Mouse (Mus musculus): ENCODE results near the gene Rufy4. TPM values are rescaled to one million over a fixed set of nuclear protein-coding genes. Genes with fewer than 3 reads are reported as not detected.

The Rufy4 gene
- polyA plus RNA-seq, 1 experiment from 2014 or later, result 0.22 TPM

GRCm38 (mm10) chr1:74091611-74092224 is 33.6 kb upstream of the Rufy4 start:
- peak overlapping the region; percentile 83 for H3K4me2 ChIP-seq
- H3K4me3 ChIP-seq, result peak overlapping the region; percentile 55
- WGBS, result 13% methylated on average over 6 of the region's 6 CpGs
- no peaks in the 10 kb centered on the region for H3K9me3 ChIP-seq
- H3K27me3 ChIP-seq, result peaks cover 12% of the 10 kb centered on the region; the same call in 1 of the 2 replicates
- ATAC-seq (ENCODE audit: insufficient number of reproducible peaks, insufficient read depth, low FRiP score, low TSS enrichment, low read depth), result peak; percentile 46; the same call in 1 of the 2 replicates
- peak overlapping the region; percentile 78 for H3K9ac ChIP-seq
- H3K4me1 ChIP-seq, result peaks cover 86% of the 10 kb centered on the region
- no peaks in the 10 kb centered on the region for H3K36me3 ChIP-seq
- peak overlapping the region; percentile 100 for H3K27ac ChIP-seq

DNA sequence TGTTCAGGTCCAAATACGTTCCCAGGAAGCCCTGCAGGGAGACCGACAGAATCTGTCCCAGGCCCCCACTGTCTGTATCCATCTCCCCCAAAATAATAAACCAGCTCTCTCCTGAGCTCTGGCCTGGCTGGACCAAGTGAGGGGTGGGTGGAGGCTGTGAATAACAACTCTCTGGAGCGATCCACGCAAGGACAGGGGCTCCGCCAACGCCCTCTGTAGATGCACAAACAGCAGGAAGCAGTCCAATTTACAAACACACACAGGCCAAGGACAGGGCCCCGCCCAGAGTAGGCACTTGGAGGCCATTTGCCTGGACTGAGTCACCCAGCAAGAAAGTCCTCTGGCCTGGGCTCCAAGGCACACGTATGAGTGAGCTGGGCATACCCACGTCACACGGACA is 33.1 kb upstream of the Rufy4 start:
- Histone ChIP-seq H3K27ac (peak overlapping the region; percentile 100), H3K9ac (no peak overlapping the region), H3K4me2 (peak overlapping the region; percentile 11; the same call in 1 of the 2 replicates), H3K4me3 (no peak overlapping the region), H3K9me3 (no peaks in the 10 kb centered on the region), H3K4me1 (peaks cover 90% of the 10 kb centered on the region), H3K27me3 (peaks cover 15% of the 10 kb centered on the region; the same call in 1 of the 2 replicates), H3K36me3 (no peaks in the 10 kb centered on the region)
- 0 out of 2 replicates have a peak, but pooled peaks have one; percentile 2 for ATAC-seq (ENCODE audit: insufficient number of reproducible peaks, insufficient read depth, low FRiP score, low TSS enrichment, low read depth)
- WGBS, result 37% methylated on average over 10 of the region's 10 CpGs

- H3K9me3 ChIP-seq, result no peaks in the 10 kb centered on the region
- ATAC-seq (ENCODE audit: insufficient number of reproducible peaks, insufficient read depth, low FRiP score, low TSS enrichment, low read depth), result no peak
These were observed 31.9 kb upstream of the Rufy4 start for GRCm38 (mm10) chr1:74093447-74093846.

GRCm38 (mm10) chr1:74094497-74095270 is 30.7 kb upstream of the Rufy4 start:
- H3K4me3 ChIP-seq, result no peak overlapping the region
- no peak overlapping the region for H3K9ac ChIP-seq
- peaks cover 17% of the 10 kb centered on the region; the same call in 1 of the 2 replicates for H3K27me3 ChIP-seq
- H3K9me3 ChIP-seq, result no peaks in the 10 kb centered on the region
- H3K4me1 ChIP-seq, result peaks cover 88% of the 10 kb centered on the region
- peak overlapping the region; percentile 18; the same call in 1 of the 2 replicates for H3K4me2 ChIP-seq
- H3K36me3 ChIP-seq, result no peaks in the 10 kb centered on the region
- no peak for ATAC-seq (ENCODE audit: insufficient number of reproducible peaks, insufficient read depth, low FRiP score, low TSS enrichment, low read depth)
- H3K27ac ChIP-seq, result peak overlapping the region; percentile 33; the same call in 1 of the 2 replicates
- 41% methylated on average over 7 of the region's 7 CpGs for WGBS

More at GRCm38 (mm10) chr1:74093447-74093846, 31.9 kb upstream of the Rufy4 start:
- Histone ChIP-seq H3K27ac (peak overlapping the region; percentile 100; the same call in 1 of the 2 replicates), H3K4me2 (no peak overlapping the region), H3K4me3 (no peak overlapping the region), H3K4me1 (peaks cover 90% of the 10 kb centered on the region), H3K36me3 (no peaks in the 10 kb centered on the region), H3K9ac (no peak overlapping the region), H3K27me3 (peaks cover 17% of the 10 kb centered on the region; the same call in 1 of the 2 replicates)
- 74% methylated on average over 5 of the region's 5 CpGs for WGBS

DNA sequence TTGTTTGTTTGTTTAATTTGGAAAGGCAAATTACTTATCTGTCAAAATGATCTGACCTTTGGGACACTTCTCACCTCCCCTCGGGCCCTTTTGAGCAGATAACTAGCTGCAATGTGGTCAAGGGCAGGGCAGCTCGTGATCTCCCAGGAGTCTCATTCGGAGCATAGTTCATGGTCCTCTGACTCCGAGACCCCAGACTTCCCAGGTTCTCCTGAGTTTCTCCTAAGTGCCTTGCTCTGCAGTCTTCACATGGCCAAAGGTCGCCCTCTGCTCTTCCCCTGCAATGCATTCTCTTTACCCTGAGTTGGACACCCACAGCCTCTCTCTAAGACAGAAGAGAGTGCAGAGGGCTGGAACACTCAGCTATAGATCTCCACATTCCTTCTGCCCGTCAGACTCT is 30.0 kb upstream of the Rufy4 start:
- WGBS, result 54% methylated on average over 6 of the region's 6 CpGs
- ATAC-seq (ENCODE audit: insufficient number of reproducible peaks, insufficient read depth, low FRiP score, low TSS enrichment, low read depth), result no peak
- Histone ChIP-seq H3K27ac (no peak overlapping the region), H3K27me3 (peaks cover 21% of the 10 kb centered on the region), H3K36me3 (no peaks in the 10 kb centered on the region), H3K9ac (no peak overlapping the region), H3K4me1 (peaks cover 88% of the 10 kb centered on the region), H3K4me2 (no peak overlapping the region), H3K4me3 (no peak overlapping the region), H3K9me3 (no peaks in the 10 kb centered on the region)

GRCm38 (mm10) chr1:74095728-74096127 is 29.6 kb upstream of the Rufy4 start:
- no peak overlapping the region for H3K4me2 ChIP-seq
- H3K27ac ChIP-seq, result no peak overlapping the region
- H3K4me3 ChIP-seq, result no peak overlapping the region
- no peak for ATAC-seq (ENCODE audit: insufficient number of reproducible peaks, insufficient read depth, low FRiP score, low TSS enrichment, low read depth)
- 53% methylated on average over 3 of the region's 3 CpGs for WGBS
- H3K27me3 ChIP-seq, result peaks cover 24% of the 10 kb centered on the region
- no peaks in the 10 kb centered on the region for H3K9me3 ChIP-seq
- H3K36me3 ChIP-seq, result no peaks in the 10 kb centered on the region
- H3K4me1 ChIP-seq, result peaks cover 86% of the 10 kb centered on the region
- H3K9ac ChIP-seq, result 0 out of 2 replicates have a peak overlapping the region, but pooled peaks have one; percentile 36

GRCm38 (mm10) chr1:74098004-74099000 is 27.0 kb upstream of the Rufy4 start:
- Histone ChIP-seq H3K4me2 (peak overlapping the region; percentile 94), H3K27me3 (peaks cover 27% of the 10 kb centered on the region), H3K9me3 (no peaks in the 10 kb centered on the region), H3K4me3 (peak overlapping the region; percentile 62), H3K27ac (peak overlapping the region; percentile 88), H3K4me1 (peaks cover 71% of the 10 kb centered on the region), H3K9ac (peak overlapping the region; percentile 81), H3K36me3 (no peaks in the 10 kb centered on the region)
- ATAC-seq (ENCODE audit: insufficient number of reproducible peaks, insufficient read depth, low FRiP score, low TSS enrichment, low read depth), result no peak
- WGBS, result under 1% methylated on average over 58 of the region's 58 CpGs

DNA sequence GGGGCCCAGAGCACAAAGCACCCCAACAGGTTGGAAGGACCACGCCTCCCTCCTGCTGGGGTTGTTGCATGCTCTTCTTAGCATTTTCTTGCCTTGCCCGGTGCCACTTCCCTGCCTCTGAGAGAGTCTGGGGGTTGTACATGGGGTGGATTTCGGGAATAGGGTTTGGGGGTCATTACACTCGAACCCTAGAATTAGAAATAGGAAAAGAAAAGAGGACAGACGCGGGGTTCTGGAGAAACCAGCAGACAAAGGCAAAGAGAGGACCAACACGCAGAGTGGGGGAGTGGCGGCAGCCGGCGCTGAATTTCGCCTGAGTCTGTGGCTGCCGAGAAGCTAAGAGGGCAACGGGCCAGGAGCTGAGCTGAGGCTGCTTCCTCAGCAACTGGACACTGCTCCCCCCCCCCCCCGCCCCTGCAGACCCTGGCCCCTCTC is 26.3 kb upstream of the Rufy4 start:
- ATAC-seq (ENCODE audit: insufficient number of reproducible peaks, insufficient read depth, low FRiP score, low TSS enrichment, low read depth), result no peak
- 0% methylated on average over 10 of the region's 14 CpGs for WGBS
- H3K4me3 ChIP-seq, result peak overlapping the region; percentile 62

GRCm38 (mm10) chr1:74103654-74104353 is 21.5 kb upstream of the Rufy4 start:
- peaks cover 45% of the 10 kb centered on the region for H3K4me1 ChIP-seq
- whole genome bisulfite sequencing, result 14% methylated on average over 6 of the region's 6 CpGs
- peak overlapping the region; percentile 36; the same call in 1 of the 2 replicates for H3K9ac ChIP-seq
- no peaks in the 10 kb centered on the region for H3K36me3 ChIP-seq
- H3K27ac ChIP-seq, result peak overlapping the region; percentile 33; the same call in 1 of the 2 replicates
- H3K27me3 ChIP-seq, result peaks cover 10% of the 10 kb centered on the region
- no peak for ATAC-seq (ENCODE audit: insufficient number of reproducible peaks, insufficient read depth, low FRiP score, low TSS enrichment, low read depth)
- H3K9me3 ChIP-seq, result no peaks in the 10 kb centered on the region
- H3K4me3 ChIP-seq, result no peak overlapping the region
- H3K4me2 ChIP-seq, result no peak overlapping the region

More for the DNA sequence above, 26.3 kb upstream of the Rufy4 start:
- Histone ChIP-seq H3K4me1 (peaks cover 74% of the 10 kb centered on the region), H3K9ac (peak overlapping the region; percentile 81), H3K27me3 (peaks cover 27% of the 10 kb centered on the region), H3K9me3 (no peaks in the 10 kb centered on the region), H3K4me2 (peak overlapping the region; percentile 94), H3K36me3 (no peaks in the 10 kb centered on the region), H3K27ac (peak overlapping the region; percentile 88)

DNA sequence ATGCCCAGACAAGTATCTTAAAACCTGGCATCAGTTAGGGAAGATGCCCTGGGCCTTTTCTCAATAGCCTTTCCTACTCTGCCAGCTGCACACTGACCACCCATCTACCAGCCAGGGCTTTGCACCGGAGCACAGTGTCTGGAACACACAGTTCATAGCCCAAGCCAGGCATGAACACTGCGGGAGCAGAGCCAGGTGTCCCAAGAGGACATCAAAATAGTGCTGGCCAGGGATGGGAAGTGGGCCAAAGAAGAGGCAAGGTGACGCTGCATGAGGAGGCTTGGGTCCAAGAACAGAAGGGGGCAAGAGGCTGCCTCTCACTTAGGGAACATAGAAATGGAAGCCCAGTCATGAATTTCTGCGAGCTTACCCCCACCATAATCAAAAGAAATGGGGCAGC is 19.7 kb upstream of the Rufy4 start:
- Histone ChIP-seq H3K4me3 (no peak overlapping the region), H3K4me2 (no peak overlapping the region), H3K4me1 (peaks cover 31% of the 10 kb centered on the region), H3K27ac (no peak overlapping the region), H3K27me3 (0 out of 2 replicates have a peak, but pooled peaks cover 3% of the 10 kb centered on the region), H3K9me3 (no peaks in the 10 kb centered on the region), H3K36me3 (no peaks in the 10 kb centered on the region), H3K9ac (no peak overlapping the region)
- ATAC-seq (ENCODE audit: insufficient number of reproducible peaks, insufficient read depth, low FRiP score, low TSS enrichment, low read depth), result no peak
- WGBS, result 89% methylated on average over 4 of the region's 4 CpGs

Measured in embryonic facial prominence, embryonic 13.5 days (tissue).